Mouse (Mus musculus): Measurements from ENCODE around the gene Actr8. TPM values are rescaled to one million over a fixed set of nuclear protein-coding genes. Genes with fewer than 3 reads are reported as not detected.

Actr8 gene
- 43.7 and 44.7 TPM in 2 replicates for total RNA-seq (2014; rRNA removed)
- polyA plus RNA-seq (2015; fragmentation: Nextera tagmentation; extraction: Ambion mirVana) = 46.5 and 49.0 TPM in 2 replicates

DNA sequence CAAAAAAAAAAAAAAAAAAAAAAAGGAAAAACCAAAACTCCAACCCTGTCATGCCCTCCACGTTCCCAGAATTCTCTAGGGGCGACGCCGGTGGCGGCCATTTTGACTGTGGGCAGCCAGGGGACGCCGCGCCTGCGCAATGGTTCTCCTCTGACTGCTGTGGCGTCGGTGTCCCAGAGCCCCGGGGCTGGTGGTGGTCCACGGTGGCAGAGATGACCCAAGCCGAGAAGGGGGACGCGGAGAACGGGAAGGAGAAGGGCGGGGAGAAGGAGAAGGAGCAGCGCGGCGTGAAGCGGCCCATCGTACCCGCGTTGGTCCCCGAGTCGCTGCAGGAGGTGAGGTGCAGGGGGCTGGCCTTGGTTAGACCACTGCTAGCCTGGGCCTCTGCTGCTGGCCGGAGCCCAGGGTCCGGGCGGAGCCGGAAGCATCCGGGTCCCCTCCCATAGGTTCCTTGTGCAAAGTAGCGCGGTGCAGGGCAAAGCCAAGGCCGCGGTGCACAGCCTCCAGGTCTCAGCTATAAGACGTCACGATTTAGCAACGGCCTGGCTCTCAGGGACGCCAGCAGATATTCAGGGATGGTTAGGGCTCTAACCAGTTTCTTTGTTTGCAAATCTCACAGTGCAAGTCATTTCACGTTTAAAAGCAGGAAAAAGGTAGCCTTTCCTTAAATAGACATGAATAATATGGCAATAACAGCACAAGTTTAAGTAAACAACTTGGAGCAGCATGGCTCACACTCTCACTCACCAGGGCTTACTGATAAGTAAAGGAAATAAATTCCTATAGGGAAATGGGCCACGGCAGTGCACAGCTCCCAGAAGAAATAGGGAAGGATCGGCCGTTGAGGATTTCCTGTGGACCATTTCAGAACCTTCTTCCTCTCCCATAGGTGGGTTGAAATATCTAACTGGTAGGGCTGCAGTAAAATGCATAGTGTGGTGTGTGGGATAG is at the start of gene Actr8:
Actr8 (plus strand) TSS at position 84 of the 951 bp plus-strand sequence.
- Histone ChIP-seq H3K27me3 (ENCODE audit: insufficient read depth, low read length) (no peaks in the 10 kb centered on the region), H3K36me3 (ENCODE audit: insufficient read depth, low read length) (peaks cover 43% of the 10 kb centered on the region), H3K27ac (ENCODE audit: low read depth, low read length) (peak within 1 kb of the TSS; percentile 89), H3K9me3 (ENCODE audit: low read length) (no peaks in the 10 kb centered on the region), H3K9ac (replicated peaks; ENCODE audit: low read length, poor library complexity, severe bottlenecking) (peak within 1 kb of the TSS; percentile 96), H3K4me3 (ENCODE audit: low read depth, low read length) (peak within 1 kb of the TSS; percentile 80), H3K4me2 (ENCODE audit: low read depth, low read length, poor library complexity, severe bottlenecking) (peak within 1 kb of the TSS; percentile 73), H3K4me1 (ENCODE audit: insufficient read depth, low read length) (no peaks in the 10 kb centered on the region)
- DNase-seq (ENCODE audit: low spot score) (peak; percentile 96), ATAC-seq (ENCODE audit: low FRiP score) (peak; percentile 89)
- no peak; the same call in 1 of the 2 replicates for TF ChIP-seq CTCF (IDR thresholded peaks at IDR 0.05)
- 3% methylated on average over 44 of the region's 44 CpGs for WGBS

DNA sequence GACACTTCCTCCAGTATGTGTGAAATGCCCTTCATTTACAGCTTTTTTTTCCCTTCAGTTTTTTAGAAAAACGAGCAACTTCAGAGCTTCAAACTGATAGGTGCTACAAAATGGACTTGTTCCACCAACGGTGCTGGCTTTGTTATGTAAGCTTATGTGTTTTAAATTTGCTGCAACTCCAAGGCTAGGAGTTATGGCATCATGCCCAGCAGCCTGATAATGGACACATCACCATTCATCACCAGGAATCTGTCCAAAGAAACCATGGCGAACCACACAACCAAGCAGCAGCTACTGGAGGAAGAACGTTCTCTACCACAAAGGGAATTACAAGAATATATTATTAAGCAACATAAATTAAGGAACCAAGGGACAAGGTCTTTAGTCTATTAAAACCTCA is 49.2 kb upstream of the Actr8 start:
- Histone ChIP-seq H3K9me3 (ENCODE audit: low read length) (0 out of 2 replicates have a peak, but pooled peaks cover 3% of the 10 kb centered on the region), H3K36me3 (ENCODE audit: insufficient read depth, low read length) (no peaks in the 10 kb centered on the region), H3K4me2 (ENCODE audit: low read depth, low read length, poor library complexity, severe bottlenecking) (no peak overlapping the region), H3K4me3 (ENCODE audit: low read depth, low read length) (no peak overlapping the region), H3K27ac (ENCODE audit: low read depth, low read length) (no peak overlapping the region), H3K27me3 (ENCODE audit: insufficient read depth, low read length) (no peaks in the 10 kb centered on the region), H3K9ac (replicated peaks; ENCODE audit: low read length, poor library complexity, severe bottlenecking) (no peak overlapping the region), H3K4me1 (ENCODE audit: insufficient read depth, low read length) (no peaks in the 10 kb centered on the region)
- ATAC-seq (ENCODE audit: low FRiP score) (no peak), DNase-seq (ENCODE audit: low spot score) (no peak)
- 65% methylated on average over 4 of the region's 4 CpGs for WGBS
- no peak for TF ChIP-seq CTCF (IDR thresholded peaks at IDR 0.05)

DNA sequence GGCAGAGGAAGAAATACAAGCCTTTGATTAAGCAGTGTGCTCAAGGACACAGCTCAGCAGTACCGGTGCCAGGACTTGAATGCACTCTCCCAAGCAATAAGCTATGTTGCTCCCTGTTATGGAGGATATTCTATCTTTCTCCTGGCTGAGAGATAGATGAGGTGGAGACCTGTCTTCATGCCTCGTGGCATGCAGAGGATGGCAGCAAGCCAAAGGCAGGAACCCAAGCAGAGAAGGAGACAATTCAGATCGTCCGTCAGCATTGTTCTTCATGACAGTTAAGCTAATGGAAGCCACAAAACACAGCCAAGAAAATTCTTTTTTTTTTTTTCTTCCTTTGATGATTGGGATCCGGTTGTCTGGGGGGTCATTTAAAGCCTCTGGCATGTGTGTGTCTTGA is 42.6 kb upstream of the Actr8 start:
- H3K4me1 ChIP-seq (ENCODE audit: insufficient read depth, low read length) = 0 out of 2 replicates have a peak, but pooled peaks cover 3% of the 10 kb centered on the region
- WGBS = 39% methylated on average over 5 of the region's 5 CpGs
- no peak overlapping the region for H3K4me3 ChIP-seq (ENCODE audit: low read depth, low read length)
- H3K9ac ChIP-seq (replicated peaks; ENCODE audit: low read length, poor library complexity, severe bottlenecking) = no peak overlapping the region
- no peak overlapping the region for H3K27ac ChIP-seq (ENCODE audit: low read depth, low read length)
- H3K4me2 ChIP-seq (ENCODE audit: low read depth, low read length, poor library complexity, severe bottlenecking) = no peak overlapping the region
- TF ChIP-seq CTCF (IDR thresholded peaks at IDR 0.05) = no peak
- no peaks in the 10 kb centered on the region for H3K27me3 ChIP-seq (ENCODE audit: insufficient read depth, low read length)
- DNase-seq (ENCODE audit: low spot score) (peak; percentile 43), ATAC-seq (ENCODE audit: low FRiP score) (no peak)
- no peaks in the 10 kb centered on the region for H3K9me3 ChIP-seq (ENCODE audit: low read length)
- no peaks in the 10 kb centered on the region for H3K36me3 ChIP-seq (ENCODE audit: insufficient read depth, low read length)

DNA sequence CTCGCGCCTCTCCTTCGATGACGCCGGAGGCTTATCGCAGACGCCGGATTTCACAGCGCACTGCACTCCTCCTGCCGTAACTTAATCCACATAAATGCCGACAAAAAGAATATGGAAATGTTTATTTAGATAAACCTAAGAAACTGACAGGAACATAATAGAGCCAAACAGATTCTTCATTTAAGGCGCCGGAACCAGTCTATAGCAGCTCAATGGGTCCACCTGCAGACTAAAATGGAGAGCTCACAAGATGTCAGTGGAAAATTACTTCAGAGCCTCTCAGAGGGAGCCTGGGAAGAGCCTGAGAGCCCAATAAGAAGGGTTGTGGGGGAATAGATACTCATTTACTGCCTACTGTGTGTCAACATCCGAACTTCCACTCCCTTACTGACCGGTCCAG is 40.7 kb upstream of the Actr8 start:
- DNase-seq (ENCODE audit: low spot score) (peak; percentile 78), ATAC-seq (ENCODE audit: low FRiP score) (0 out of 2 replicates have a peak, but pooled peaks have one; percentile 60)
- Histone ChIP-seq H3K9me3 (ENCODE audit: low read length) (no peaks in the 10 kb centered on the region), H3K36me3 (ENCODE audit: insufficient read depth, low read length) (no peaks in the 10 kb centered on the region), H3K4me1 (ENCODE audit: insufficient read depth, low read length) (0 out of 2 replicates have a peak, but pooled peaks cover 3% of the 10 kb centered on the region), H3K27me3 (ENCODE audit: insufficient read depth, low read length) (no peaks in the 10 kb centered on the region), H3K4me2 (ENCODE audit: low read depth, low read length, poor library complexity, severe bottlenecking) (peak overlapping the region; percentile 41), H3K4me3 (ENCODE audit: low read depth, low read length) (peak overlapping the region; percentile 14; the same call in 1 of the 2 replicates), H3K27ac (ENCODE audit: low read depth, low read length) (no peak overlapping the region), H3K9ac (replicated peaks; ENCODE audit: low read length, poor library complexity, severe bottlenecking) (no peak overlapping the region)
- 49% methylated on average over 15 of the region's 15 CpGs for WGBS
- peak; percentile 79 for TF ChIP-seq CTCF (IDR thresholded peaks at IDR 0.05)

DNA sequence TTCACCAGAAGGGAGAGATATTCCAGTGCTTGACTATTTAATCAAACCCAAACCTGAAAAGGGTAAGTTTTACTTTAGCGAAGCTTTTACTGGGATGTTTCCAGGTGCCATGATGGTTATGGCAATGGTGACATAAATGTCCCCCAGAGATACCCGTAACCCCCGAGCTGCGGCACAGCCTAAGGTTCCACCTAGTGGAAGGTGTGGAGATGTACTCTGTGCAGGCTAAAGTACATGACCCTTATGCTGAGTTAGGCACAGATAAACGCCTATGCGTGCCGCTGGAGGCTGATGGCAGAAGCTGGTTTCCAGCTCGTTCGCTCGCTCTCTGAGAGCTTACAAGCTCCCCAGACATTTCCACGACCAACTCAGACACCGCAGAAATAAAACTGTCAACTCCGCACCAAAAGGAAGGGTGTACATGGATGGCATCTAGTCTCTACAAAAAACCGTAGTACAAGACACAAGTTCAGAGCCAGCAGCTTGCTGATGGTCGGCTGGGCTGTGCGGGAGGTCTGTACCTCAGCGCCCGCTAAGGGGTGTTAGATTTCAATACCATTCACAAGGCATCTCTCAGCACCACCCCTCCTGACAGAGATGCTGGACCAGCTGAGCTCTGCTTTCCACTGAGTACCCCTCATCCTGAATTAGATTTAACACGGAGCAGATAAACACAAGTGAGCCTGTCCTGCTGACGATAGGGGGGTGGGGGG is 38.4 kb upstream of the Actr8 start:
- no peak overlapping the region for H3K9ac ChIP-seq (replicated peaks; ENCODE audit: low read length, poor library complexity, severe bottlenecking)
- ATAC-seq (ENCODE audit: low FRiP score) = no peak
- H3K9me3 ChIP-seq (ENCODE audit: low read length) = no peaks in the 10 kb centered on the region
- peak; percentile 47 for TF ChIP-seq CTCF (IDR thresholded peaks at IDR 0.05)
- no peak overlapping the region for H3K27ac ChIP-seq (ENCODE audit: low read depth, low read length)
- H3K4me3 ChIP-seq (ENCODE audit: low read depth, low read length) = no peak overlapping the region
- WGBS = 38% methylated on average over 20 of the region's 20 CpGs
- no peaks in the 10 kb centered on the region for H3K27me3 ChIP-seq (ENCODE audit: insufficient read depth, low read length)
- no peaks in the 10 kb centered on the region for H3K36me3 ChIP-seq (ENCODE audit: insufficient read depth, low read length)
- DNase-seq (ENCODE audit: low spot score) = no peak
- H3K4me2 ChIP-seq (ENCODE audit: low read depth, low read length, poor library complexity, severe bottlenecking) = peak overlapping the region; percentile 26; the same call in 1 of the 2 replicates
- 0 out of 2 replicates have a peak, but pooled peaks cover 3% of the 10 kb centered on the region for H3K4me1 ChIP-seq (ENCODE audit: insufficient read depth, low read length)

Measured in midbrain, postnatal 0 days (tissue).